Mouse (Mus musculus): ENCODE results near the gene Foxi1. TPM values are rescaled to one million over a fixed set of nuclear protein-coding genes. Genes with fewer than 3 reads are reported as not detected.

Gene Foxi1
- total RNA-seq, 2 experiments from 2014 or later, result not detected

GRCm38 (mm10) chr11:34165278-34165677 is 42.6 kb downstream of the Foxi1 start:
- no peak for DNase-seq (ENCODE audit: low spot score in 2 of 2)

GRCm38 (mm10) chr11:34158916-34159315 is 49.0 kb downstream of the Foxi1 start:
- DNase-seq (ENCODE audit: low spot score in 2 of 2), result no peak

- DNase-seq (ENCODE audit: low spot score in 2 of 2), result no peak
Observed at GRCm38 (mm10) chr11:34155235-34155634, 52.7 kb downstream of the Foxi1 start.

Other genes starting within 250 kb of the Foxi1 start
- under 1 TPM; 0.27 to 0.33 TPM for gene Kcnmb1, start 245.1 kb downstream of the Foxi1 start, total RNA-seq (2021)
- 10 to 100 TPM; 35.5 to 42.1 TPM for gene Kcnip1, start 214.9 kb downstream of the Foxi1 start, total RNA-seq (2021)
- gene Lcp2, start 161.2 kb downstream of the Foxi1 start, total RNA-seq (2021), result 1 to 10 TPM; 5.9 to 7.2 TPM
- gene 4930469K13Rik, start 109.5 kb downstream of the Foxi1 start, total RNA-seq (2021), result not detected
- 1 to 10 TPM in 1 of 2 experiments, under 1 TPM in 1; 0.87 to 1.2 TPM for gene Fam196b, start 106.7 kb upstream of the Foxi1 start, total RNA-seq (2021)